Mouse (Mus musculus) retina, postnatal 1 day (tissue): ENCODE data around the gene Prm3.
A peak's percentile ranks its signal among the peaks of the same experiment; 100 is the strongest.

Source experiments
- DNase-seq: peaks from one replicate; pipeline ENCODE4 v3.0.0-alpha.2; 2012

The Prm3 gene

GRCm38 (mm10) chr16:10788866-10789265, 1.8 kb downstream of the Prm3 start:
- peak; percentile 51 for DNase-seq

GRCm38 (mm10) chr16:10788271-10788670, 2.4 kb downstream of the Prm3 start, which contains the start of gene Tnp2:
Gene Tnp2 (minus strand): TSS chr16:10788660.
- DNase-seq: no peak

GRCm38 (mm10) chr16:10787548-10788058, 3.1 kb downstream of the Prm3 start:
- DNase-seq: no peak

GRCm38 (mm10) chr16:10786782-10787547, 3.7 kb downstream of the Prm3 start:
- DNase-seq: no peak

- DNase-seq: peak; percentile 92
Observed at GRCm38 (mm10) chr16:10786288-10786687, 4.4 kb downstream of the Prm3 start.

- peak; percentile 93 for DNase-seq
Observed at GRCm38 (mm10) chr16:10785371-10786231, 5.1 kb downstream of the Prm3 start, which contains the start of gene Socs1. Gene Socs1 (minus strand): TSS chr16:10785536.

GRCm38 (mm10) chr16:10784793-10785370, 5.8 kb downstream of the Prm3 start:
- peak; percentile 95 for DNase-seq

- DNase-seq: peak; percentile 73
Observed at GRCm38 (mm10) chr16:10783883-10784792, 6.6 kb downstream of the Prm3 start.

GRCm38 (mm10) chr16:10783451-10783850, 7.3 kb downstream of the Prm3 start:
- DNase-seq: no peak

GRCm38 (mm10) chr16:10783152-10783434, 7.6 kb downstream of the Prm3 start:
- no peak for DNase-seq

- DNase-seq: no peak
Observed at GRCm38 (mm10) chr16:10782377-10783151, 8.2 kb downstream of the Prm3 start.

GRCm38 (mm10) chr16:10781862-10782371, 8.8 kb downstream of the Prm3 start:
- no peak for DNase-seq

GRCm38 (mm10) chr16:10780631-10781120, 10.0 kb downstream of the Prm3 start:
- DNase-seq: no peak

GRCm38 (mm10) chr16:10777579-10778160, 13.0 kb downstream of the Prm3 start:
- DNase-seq: peak; percentile 60

GRCm38 (mm10) chr16:10776322-10776721, 14.4 kb downstream of the Prm3 start:
- DNase-seq: peak; percentile 40

- DNase-seq: peak; percentile 19
Observed at GRCm38 (mm10) chr16:10774726-10775125, 16.0 kb downstream of the Prm3 start.

GRCm38 (mm10) chr16:10773543-10773942, 17.2 kb downstream of the Prm3 start:
- DNase-seq: no peak

- DNase-seq: no peak
Observed at GRCm38 (mm10) chr16:10771769-10772510, 18.8 kb downstream of the Prm3 start.

GRCm38 (mm10) chr16:10770531-10771325, 20.0 kb downstream of the Prm3 start:
- DNase-seq: peak; percentile 50
